Mouse (Mus musculus) adrenal gland, postnatal 4 days (tissue): ENCODE data around the gene Cxadr. TPM values are rescaled to one million over a fixed set of nuclear protein-coding genes. Genes with fewer than 3 reads are reported as not detected.

Experiments
- DNase-seq, 2 experiments: peaks; one replicate each; pipeline ENCODE4 v3.0.0; 2021 to 2022; ENCODE audit warnings: low spot score in 2 of 2, mixed read lengths in 2 of 2
- long read RNA-seq, 2 experiments: library from polyadenylated mRNA; stranded (forward); transcript quantifications; one replicate each; pipeline ENCODE4 v2.0.0; 2021
- total RNA-seq, 2 experiments: library from RNA; stranded (reverse); gene quantifications; 2 replicates each; pipeline ENCODE4 v1.2.3; 2021

The Cxadr gene
- 10 to 100 TPM; 16.8 to 18.4 TPM for total RNA-seq
- long read RNA-seq, experiment 1, full-length matches to known transcripts: 3 of 3 reads
- long read RNA-seq, experiment 1, partial matches to known transcripts: 0 of 3 reads
- long read RNA-seq, experiment 1, other reads (novel, unspliced or antisense): 0 of 3 reads
- long read RNA-seq, experiment 2, full-length matches to known transcripts: 9 of 13 reads
- long read RNA-seq, experiment 2, partial matches to known transcripts: 0 of 13 reads
- long read RNA-seq, experiment 2, other reads (novel, unspliced or antisense): 4 of 13 reads

DNA sequence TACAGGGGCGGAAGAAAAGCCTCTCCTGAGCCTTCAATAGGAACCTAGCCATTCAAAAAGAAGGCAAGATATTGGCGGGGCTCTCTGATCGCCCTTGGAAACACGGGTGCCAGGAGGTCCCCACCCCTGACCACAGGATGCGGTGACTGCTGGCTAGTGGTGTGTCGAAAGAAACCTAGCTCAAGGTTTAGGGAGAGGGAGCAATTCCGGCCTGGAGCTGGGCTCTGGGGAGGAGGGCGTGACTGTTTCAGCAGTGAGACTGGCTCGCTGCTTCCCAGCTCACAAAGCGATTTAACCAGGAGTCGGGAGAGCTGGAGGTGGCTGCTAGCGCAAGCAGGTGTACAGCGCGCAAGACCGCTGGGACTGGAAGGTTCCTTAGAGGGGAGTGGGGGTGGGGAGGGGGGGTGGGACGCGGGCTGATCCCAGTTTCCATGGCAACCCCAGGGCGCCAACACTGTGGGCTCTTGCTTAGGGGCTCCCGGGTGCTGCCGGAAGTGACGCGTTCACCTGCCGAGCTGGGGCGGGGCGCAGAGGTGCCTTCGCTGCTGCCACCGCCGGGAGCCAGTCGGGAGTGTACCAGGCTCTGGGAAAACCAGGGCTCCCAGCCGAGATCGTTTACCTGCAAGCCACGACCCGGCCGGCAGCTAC, at the start of gene Cxadr:
Cxadr (plus strand) TSS at position 307 of the 648 bp plus-strand sequence.
- DNase-seq: peak in 1 of 2 experiments; percentile 7

DNA sequence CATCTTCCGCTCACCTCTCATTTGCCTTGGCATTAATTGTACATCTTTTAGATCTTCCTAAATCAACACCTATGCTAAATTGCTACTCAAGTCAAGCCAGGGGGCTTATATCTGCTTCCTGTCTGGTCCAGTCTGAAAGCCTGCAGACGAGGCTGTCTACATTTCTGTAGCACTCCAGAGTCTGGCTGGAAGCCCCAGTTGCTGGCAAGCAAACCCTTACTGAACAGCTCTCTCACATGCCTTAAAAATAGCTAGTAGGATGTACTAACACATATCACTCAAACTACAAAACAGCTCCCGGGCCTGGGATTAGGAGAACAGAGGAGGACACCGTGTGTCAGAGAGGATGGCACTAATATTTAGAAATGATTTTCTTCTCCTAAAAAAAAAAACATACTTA, 42.3 kb upstream of the Cxadr start:
- no peak for DNase-seq

DNA sequence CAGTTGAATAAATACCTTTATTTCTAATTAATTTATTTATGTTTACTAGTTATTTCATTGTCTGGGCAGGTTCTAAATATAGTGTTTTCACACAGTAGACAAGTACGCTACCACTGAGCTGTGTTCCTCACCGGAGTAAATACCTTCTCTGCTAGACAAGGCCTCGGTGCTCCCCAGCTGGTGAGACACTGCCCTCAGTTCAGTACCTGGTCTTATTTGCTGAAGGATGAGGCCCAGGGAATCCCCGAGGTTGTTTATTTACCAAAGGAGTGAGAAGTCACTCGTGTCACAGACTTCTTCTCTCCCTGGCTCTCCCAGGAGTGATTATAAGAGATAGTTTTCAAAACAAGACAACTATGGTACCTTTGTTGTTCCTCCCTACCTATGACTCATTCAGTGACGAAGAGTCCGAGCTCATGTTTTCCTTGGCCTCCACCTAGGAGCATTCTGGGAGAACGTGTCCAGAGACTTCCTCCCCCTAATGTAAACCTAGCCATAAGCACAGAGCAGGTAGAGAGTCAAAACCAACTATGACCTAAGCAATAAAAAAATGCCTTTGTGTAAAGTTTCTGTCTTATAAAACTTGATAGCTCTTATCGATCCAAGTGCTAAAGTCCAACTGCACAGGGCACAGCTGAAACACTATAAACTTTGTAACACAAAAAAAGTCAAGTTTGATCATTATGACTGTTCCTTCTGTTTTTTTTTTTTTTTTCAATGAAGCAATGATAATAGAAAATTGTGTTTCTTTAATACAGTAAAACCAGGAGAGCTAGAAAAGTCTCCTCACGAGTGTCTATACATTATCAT, 41.0 kb upstream of the Cxadr start:
- DNase-seq: no peak

DNA sequence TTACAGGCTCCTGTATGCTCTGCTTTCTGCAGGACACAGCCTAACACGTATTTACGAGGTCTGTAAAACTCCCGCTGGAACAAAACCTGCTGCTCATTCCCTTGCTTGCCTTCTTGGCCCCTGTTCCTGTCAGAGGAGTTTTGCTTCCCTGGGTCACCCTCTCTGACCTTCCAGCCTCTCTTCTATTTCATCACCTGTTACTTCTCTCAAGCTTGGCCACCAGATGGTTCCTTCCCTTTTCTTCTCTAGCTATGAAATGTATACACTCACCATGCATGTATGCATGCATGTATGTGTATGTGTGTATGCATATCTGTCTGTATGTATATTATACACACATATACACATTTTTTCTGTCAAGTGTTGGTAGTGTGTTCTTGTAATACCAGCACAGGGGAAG, 39.8 kb upstream of the Cxadr start:
- no peak for DNase-seq

DNA sequence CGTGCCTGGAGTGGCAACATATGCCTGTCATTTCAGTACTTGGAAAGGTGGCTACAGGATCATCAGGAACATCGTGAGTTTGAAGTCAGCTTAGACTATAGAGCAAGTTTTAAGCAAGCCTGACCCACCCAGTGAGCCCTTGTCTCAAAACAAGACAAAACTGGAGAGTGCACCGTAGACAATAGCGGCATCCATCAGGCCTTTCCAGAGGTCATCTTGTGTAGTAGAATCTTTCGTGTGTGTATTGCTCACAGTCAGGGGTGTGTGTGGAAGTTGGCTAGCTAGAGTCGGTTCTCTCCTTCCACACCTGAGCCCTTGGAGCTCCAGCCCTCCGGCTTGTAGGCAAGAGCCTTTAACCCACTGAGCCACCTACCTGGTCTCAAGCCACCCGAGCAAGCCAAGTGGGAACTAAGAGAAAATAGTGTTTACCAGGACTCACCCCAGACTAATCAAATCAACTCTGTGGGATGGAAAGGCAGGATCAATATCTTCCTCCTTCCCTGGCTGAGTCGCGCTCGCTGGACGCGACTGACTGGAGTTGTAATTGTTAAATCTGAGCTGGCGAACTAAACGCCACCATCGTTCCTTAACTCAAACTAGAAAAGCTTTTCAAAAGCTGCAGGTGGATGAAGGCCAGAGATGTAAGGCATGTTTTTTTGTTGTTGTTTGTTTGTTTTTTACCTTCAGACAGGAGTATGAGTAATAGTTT, 36.7 kb upstream of the Cxadr start:
- DNase-seq: no peak

DNA sequence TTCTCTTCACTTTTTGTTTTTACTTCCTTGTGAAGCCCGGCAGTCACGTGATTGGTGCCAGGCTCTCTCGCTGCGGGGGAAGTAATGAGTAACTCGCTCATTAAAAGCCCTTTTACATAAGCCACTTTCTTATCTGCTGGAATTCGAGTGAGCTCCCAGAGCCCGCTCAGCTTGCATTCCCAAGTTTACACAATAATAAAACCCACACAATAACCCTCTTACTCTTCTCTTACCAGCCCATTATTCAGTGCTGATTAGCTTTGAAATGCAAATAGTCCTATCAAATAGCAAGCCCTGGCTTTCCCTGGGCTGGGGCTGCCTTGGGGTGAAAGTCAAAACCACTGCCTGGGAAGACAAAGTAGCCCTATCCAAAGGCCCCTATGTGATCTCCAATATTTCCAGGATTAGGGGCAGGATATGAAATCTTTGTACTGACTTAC, 36.1 kb upstream of the Cxadr start:
- peak in 1 of 2 experiments; percentile 9 for DNase-seq

DNA sequence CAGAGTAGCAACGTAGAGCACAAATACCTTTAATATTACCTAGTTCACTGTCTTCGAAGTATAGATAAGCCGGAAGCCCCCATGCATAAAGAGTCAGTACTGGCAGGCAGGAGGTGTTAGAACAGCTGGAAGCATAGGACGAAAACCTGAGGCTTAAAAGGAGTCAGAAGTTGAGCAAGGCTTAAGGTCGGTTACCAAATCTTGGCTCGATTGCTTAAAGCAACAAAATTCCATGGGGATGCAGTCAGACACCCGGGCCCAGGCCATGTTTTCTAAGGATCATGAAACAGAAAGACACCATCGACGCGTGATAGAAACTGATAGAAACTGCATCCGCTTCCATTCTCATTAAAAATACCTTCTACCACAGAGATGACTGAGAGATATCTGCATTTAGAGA, 35.5 kb upstream of the Cxadr start:
- no peak for DNase-seq

DNA sequence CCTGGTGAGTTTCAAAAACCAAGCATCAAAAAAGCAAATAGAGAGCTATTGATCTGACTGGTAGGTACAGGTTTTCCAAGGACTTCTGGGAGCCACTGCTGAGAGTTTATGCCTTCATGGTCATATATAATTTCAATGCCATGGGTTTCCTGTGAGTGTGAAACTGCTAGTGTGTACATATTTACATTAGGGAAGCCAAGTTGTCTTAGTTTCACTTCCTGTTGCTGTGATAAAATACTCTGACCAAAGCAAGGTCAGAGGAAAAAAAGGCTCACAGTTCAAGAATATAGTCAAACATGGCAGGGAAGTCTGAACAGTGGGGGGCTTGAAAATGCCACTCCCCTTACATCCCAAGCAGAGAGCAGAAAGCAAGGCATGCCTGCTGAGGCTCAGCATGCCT, 33.8 kb upstream of the Cxadr start:
- DNase-seq: no peak

DNA sequence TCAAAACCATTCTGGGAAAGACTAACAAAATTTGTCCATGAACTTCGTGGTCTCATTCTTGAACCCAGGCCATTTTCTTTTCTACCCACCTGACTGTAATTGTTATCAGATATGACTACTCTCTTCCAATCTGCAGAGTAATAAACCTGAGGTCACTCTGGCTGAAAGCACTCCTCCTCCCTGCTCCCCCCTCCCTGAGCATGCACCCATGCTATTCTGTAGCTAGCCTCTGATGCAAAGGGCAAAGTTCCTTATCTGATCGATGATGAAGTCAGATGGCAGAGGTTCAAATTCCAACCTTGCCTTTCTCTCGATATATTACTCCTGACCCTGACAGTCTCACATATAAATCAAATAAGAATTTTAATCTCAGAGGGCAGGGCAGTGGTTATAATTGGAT, 33.1 kb upstream of the Cxadr start:
- no peak for DNase-seq

DNA sequence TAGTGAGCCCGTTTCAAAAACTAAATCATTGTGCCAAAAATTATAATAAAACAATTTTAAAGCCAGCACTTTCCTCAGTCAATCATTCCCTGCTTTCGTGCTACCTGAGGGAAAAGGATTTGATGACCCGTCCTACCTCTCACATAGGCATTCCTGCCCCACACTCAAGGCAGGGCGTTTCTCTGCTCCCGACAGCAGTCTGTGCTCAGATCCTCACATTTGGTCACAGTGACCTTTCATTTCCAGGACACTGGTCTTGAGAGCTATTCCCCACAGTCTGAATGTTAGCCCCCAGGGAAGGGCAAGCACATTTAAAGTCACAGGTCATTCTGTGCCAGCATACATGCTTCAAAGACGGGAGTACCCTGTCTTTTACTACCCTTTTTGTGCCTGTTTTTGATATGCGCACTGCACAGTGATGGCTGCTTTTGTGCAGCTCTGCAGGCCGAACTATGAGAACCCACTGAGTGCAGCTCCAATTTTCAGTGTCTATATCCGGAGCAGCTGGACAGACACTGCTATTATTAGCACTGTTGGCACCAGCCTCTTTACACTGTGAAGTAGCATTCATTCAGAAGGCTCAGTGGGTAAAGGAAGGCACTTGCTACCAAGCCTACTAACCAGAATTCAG, 26.3 kb upstream of the Cxadr start:
- no peak for DNase-seq

DNA sequence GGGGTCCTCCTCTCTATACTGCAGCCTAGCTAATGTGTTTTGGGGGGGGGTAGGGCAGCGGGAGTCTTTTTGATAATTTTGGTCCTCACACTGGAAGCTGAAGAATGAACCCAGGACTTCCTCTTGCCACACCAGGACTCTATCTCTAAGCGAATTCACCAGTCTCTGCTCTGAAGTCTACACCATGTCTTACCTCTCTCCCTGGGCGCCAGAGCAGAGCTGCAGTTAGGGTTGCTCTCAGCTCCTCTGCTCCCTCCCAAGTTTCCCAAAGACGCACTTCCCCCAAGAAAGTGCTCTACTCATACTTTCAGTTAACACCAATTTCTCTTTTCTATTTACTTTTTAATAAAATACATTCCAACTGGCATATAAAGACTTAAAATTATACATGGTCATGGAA, 23.7 kb upstream of the Cxadr start:
- no peak for DNase-seq

DNA sequence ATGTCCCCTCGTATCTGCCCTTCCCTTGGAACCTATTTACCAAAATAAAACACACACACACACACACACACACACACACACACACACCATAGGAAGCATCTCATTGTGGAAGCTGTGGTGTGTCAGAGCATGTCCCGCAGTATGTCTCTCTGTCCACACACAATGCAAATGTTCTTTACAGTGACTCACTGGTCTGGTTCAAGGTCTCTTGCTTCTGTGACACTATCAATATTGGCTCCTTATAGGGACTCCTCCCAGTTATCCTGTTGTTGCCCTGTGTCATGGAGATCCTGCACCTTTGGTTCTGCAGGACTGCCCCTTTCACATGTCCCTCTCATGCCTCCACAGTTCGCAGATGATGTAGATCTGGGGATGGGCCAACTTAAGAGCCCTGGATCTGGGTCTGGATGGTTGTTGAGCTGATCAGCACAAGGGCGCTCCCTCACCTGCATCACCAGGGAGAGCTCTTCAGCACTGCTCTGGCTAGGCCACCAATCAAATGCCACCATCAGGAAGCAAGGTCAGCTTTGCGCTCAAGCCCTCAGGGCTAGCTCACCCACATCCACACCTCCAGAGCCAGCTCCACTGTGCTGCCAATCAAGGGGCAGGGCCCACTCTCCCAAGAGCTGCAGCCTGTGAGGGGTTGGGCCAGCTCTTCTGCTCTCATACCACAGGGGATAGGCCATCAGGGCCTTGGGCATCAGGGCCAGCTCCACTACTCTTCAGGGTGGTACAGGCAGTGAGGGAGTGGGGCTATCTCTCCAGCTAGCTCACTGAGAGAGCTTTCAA, 21.0 kb upstream of the Cxadr start:
- no peak for DNase-seq

DNA sequence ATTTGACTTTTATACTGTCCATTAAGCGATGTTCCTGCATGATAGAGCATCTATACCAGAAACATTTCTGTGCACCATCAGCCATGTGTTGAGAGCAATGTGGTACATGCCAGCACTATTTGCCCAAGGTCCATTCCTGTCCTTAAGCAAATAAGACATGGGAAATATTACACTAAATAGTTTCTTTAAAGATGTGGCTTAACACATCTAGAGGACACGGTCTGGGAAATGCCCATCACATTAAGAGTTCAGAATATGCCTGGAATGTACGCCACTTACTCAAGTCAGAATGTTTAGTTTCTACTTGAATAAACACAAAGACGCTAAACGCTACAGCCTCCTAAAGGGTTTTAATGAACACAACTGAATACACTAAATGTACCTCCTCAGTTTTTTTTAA, 18.1 kb upstream of the Cxadr start:
- DNase-seq: no peak

DNA sequence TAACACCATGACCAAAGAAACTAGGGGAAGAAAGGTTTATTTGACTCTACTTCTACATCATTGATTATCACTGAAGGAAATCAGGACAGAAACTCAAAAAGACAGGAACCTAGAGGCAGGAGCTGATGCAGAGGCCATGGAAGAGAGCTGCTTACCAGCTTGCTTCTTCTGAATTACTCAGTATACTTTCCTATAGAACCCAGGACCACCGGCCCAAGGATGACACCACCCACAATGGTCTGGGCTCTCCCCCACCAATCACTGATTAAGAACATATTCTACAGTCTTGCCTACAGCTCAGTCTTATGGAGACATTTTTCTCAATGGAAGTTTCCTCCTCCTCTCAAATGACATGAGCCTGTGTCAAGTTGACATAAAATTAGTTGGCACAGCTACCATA, 7.2 kb upstream of the Cxadr start:
- no peak for DNase-seq

DNA sequence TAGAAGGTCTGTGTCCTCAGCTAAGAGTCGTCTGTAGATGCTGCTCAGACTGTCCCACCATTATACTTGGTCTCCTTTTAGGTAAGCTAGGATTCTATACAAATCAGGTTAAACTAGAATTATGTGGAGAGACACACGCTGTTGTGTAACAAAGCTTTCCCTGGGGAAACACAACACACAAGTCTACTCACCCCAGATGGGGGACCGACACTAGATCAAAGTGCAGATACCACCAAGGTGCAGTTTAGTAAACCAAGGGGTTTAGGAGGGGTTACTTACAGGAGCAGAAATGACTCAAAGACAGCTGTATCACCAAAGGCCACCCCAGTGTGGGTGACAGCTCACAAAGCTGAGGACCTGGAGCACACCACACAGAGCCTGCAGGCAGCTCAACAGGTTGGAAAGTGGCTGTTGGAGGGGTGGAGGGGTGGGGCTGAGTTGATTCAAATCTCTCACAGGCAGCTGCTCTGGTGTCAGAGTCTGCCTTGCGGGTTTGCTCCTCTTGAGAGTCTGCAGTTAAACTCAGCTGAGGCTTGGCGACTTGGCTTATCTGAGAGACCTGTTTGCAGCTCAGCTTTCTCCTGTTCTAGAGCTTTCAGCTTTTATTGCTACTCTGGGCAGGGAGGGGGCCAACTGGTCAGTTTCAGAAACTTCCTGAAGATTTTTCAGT, 6.5 kb upstream of the Cxadr start:
- DNase-seq: no peak

DNA sequence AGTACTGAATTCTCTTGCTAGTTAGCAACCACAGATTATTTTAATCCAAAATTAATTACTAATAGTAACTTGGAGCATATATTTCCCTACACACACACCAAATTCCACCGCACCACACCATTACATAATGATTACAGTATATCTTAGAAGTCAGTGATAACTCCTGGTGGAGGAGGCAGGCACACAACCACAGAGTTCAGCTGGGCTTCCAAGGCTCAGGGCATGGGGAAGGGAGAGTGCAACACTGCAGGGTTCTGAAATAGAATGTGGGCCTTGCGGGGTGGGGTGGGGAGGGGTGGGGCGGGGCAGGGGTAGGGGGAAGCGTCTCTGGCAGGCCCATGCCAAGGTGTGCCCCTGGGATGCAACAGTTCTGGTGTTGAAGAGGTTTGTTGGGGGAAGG, 5.7 kb upstream of the Cxadr start:
- no peak for DNase-seq

DNA sequence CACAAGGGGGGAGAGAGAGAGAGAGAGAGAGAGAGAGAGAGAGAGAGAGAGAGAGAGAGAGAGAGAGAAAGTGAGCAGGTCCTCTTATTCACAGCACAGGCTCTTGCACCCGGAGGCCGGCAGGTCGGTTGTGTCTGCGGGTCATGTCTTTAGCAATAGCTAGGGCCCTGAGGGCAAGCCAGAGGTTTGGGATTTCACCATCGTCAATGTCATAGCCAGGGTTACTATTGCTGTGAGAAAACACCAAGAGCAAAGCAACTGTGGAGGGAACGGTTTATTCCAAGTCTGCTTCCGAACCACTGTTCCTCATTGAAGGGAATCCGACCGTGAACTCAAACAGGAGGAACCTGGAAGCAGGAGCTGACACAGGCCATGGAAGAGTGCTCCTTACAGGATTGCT, 5.2 kb upstream of the Cxadr start:
- DNase-seq: no peak

DNA sequence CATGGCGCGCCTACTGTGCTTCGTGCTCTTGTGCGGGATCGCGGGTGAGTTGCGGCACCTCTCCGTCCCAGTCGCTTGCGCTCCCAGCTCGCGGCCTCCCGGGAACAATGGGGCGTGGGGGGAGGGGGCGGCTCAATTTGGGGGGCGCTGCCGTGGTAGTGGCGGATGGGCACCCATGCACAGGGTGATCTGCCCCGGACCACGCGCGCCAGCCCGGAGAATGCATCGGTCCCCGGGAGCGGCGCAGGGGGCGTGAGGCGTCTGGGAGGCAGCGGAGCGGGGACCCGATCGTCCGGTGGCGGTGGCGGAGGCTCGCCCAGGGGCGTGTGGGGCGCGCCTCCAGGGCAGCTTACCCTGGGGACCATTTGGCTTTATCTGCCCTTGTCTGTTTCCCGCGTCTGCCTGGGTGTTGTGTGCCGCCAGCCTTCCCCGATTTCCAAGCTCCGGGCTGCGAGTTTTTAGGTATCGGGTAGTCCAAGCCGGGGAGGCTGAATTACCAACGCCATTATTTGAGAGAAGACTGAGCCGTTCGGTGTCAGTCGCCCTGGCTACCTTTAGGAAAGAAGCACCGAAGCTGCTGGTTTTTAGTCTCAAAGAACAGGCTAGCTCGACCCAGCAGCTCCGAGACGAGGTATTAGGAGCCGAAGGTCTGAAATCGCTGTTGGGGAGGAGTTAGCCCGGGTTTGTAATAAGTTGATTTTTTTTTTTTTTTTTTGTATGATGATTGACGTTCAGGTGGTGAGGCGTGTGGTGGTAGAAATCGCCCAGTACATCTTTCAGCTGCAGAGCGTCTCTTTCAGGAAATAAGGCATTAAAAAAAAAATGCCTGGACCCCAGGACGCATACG, 765 bp downstream of the Cxadr start:
- no peak for DNase-seq

DNA sequence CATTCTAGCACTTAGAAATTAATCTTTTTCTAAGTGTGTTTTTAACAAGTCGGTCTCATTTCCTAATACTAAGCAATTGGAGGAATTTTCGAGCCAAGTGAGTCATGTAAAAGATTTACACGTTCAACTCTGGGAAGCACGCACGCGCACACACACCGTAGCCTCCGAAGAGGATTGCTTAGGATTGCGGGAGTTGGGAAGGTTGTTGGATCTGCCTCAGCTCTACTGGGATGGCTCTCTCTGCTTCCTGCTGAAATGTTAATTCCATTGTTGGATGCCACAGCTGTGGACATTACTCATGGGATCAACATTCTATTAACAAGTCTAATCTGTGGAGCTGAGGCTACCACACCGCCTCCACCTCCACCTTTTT, 1.4 kb downstream of the Cxadr start:
- no peak for DNase-seq
